Mouse (Mus musculus) midbrain, embryonic 16.5 days (tissue): ENCODE results near the gene Slc12a8. TPM values are rescaled to one million over a fixed set of nuclear protein-coding genes. Genes with fewer than 3 reads are reported as not detected.
"Not testable (repeated sequence)": the region's sequence is repeated elsewhere in the genome, so short reads cannot be mapped to it uniquely, and the experiment has no call there.

Experiments
- ATAC-seq: fragments of 200-750 bp; cut with Nextera tagmentation; 2 replicates; pipeline ENCODE4 v1.8.0; 2017; ENCODE audit warnings: moderate TSS enrichment
- H3K27ac ChIP-seq: fragments of 300-500 bp; sonication (generic); 2 replicates; pipeline ENCODE4 v1.5.1; 2014; ENCODE audit warnings: mild to moderate bottlenecking, low read length, mixed read lengths
- H3K27me3 ChIP-seq: fragments of 300-500 bp; sonication (generic); 2 replicates; pipeline ENCODE4 v1.6.1; 2014; ENCODE audit warnings: low read depth, low read length, mixed read lengths; ENCODE audit not compliant: control insufficient read depth, insufficient read depth
- H3K36me3 ChIP-seq: fragments of 300-500 bp; sonication (generic); 2 replicates; pipeline ENCODE4 v1.6.1; 2014; ENCODE audit warnings: mild to moderate bottlenecking, low read length, moderate library complexity, mixed read lengths; ENCODE audit not compliant: control insufficient read depth, insufficient read depth
- H3K4me1 ChIP-seq: fragments of 300-500 bp; sonication (generic); 2 replicates; pipeline ENCODE4 v1.6.1; 2014; ENCODE audit warnings: mild to moderate bottlenecking, low read length, mixed read lengths; ENCODE audit not compliant: control insufficient read depth, insufficient read depth
- H3K4me2 ChIP-seq: fragments of 300-500 bp; sonication (generic); 2 replicates; pipeline ENCODE4 v1.6.1; 2014; ENCODE audit warnings: mild to moderate bottlenecking, low read length, mixed read lengths
- H3K4me3 ChIP-seq: fragments of 300-500 bp; sonication (generic); 2 replicates; pipeline ENCODE4 v1.5.1; 2014; ENCODE audit warnings: low read depth, mild to moderate bottlenecking, low read length, moderate library complexity, mixed read lengths
- H3K9ac ChIP-seq: fragments of 300-500 bp; sonication (generic); 2 replicates; pipeline ENCODE4 v1.6.1; 2014; ENCODE audit warnings: low read depth, low read length, mixed read lengths
- H3K9me3 ChIP-seq: fragments of 300-500 bp; sonication (generic); replicated peaks from 2 replicates; pipeline ENCODE4 v1.6.1; 2014; ENCODE audit warnings: mild to moderate bottlenecking, low read length, mixed read lengths; ENCODE audit not compliant: control insufficient read depth, poor library complexity, severe bottlenecking
- WGBS: fragments of 180-500 bp; shearing (Covaris S2); extraction: QIAGEN DNeasy Blood & Tissue Kit; methylation state at CpG from one replicate; pipeline ENCODE4 v1.1.7; 2014; 5-methylcytosine and 5-hydroxymethylcytosine counted together
- polyA plus RNA-seq: library from polyadenylated mRNA; unstranded; fragments of >200 nt; fragmentation: Nextera tagmentation; extraction: Ambion mirVana; gene quantifications from 2 replicates; pipeline ENCODE4 v1.2.1, GENCODE M21; 2015

Slc12a8 gene
- polyA plus RNA-seq, 1 experiment from 2014 or later, result 1.1 TPM

- H3K27me3 ChIP-seq, result no peaks in the 10 kb centered on the region
- H3K4me1 ChIP-seq, result no peaks in the 10 kb centered on the region
- H3K27ac ChIP-seq, result no peak overlapping the region
- H3K4me2 ChIP-seq, result no peak overlapping the region
- ATAC-seq, result no peak
- H3K36me3 ChIP-seq, result peaks cover 4% of the 10 kb centered on the region; the same call in 1 of the 2 replicates
- H3K4me3 ChIP-seq, result no peak overlapping the region
- 88% methylated on average over 4 of the region's 4 CpGs for WGBS
- no peaks in the 10 kb centered on the region for H3K9me3 ChIP-seq
- H3K9ac ChIP-seq, result no peak overlapping the region
Observed at GRCm38 (mm10) chr16:33508082-33508481, 9.0 kb upstream of the Slc12a8 start.

GRCm38 (mm10) chr16:33509231-33509630 is 7.9 kb upstream of the Slc12a8 start:
- not testable (repeated sequence) for H3K4me3 ChIP-seq, H3K27me3 ChIP-seq, H3K27ac ChIP-seq, H3K36me3 ChIP-seq, H3K9ac ChIP-seq, H3K9me3 ChIP-seq, H3K4me1 ChIP-seq, H3K4me2 ChIP-seq, ATAC-seq
- WGBS, result 86% methylated on average over 2 of the region's 2 CpGs

- not testable (repeated sequence) for H3K9ac ChIP-seq, H3K4me3 ChIP-seq, H3K36me3 ChIP-seq, H3K27ac ChIP-seq, H3K4me1 ChIP-seq, ATAC-seq, H3K27me3 ChIP-seq, H3K9me3 ChIP-seq, H3K4me2 ChIP-seq
- 94% methylated on average over 4 of the region's 4 CpGs for WGBS
Observed at GRCm38 (mm10) chr16:33510856-33511255, 6.3 kb upstream of the Slc12a8 start.

GRCm38 (mm10) chr16:33512555-33512954 is 4.6 kb upstream of the Slc12a8 start:
- Histone ChIP-seq H3K27me3 (no peaks in the 10 kb centered on the region), H3K27ac (no peak overlapping the region), H3K4me2 (no peak overlapping the region), H3K4me1 (peaks cover 8% of the 10 kb centered on the region; the same call in 1 of the 2 replicates), H3K36me3 (no peaks in the 10 kb centered on the region), H3K4me3 (no peak overlapping the region), H3K9me3 (no peaks in the 10 kb centered on the region), H3K9ac (no peak overlapping the region)
- no peak for ATAC-seq
- 83% methylated on average over 6 of the region's 6 CpGs for WGBS

GRCm38 (mm10) chr16:33517627-33518026 is 499 bp downstream of the Slc12a8 start:
- no peak overlapping the region for H3K9ac ChIP-seq
- ATAC-seq, result no peak
- H3K4me1 ChIP-seq, result peaks cover 8% of the 10 kb centered on the region; the same call in 1 of the 2 replicates
- H3K4me3 ChIP-seq, result 0 out of 2 replicates have a peak overlapping the region, but pooled peaks have one; percentile 30
- no peaks in the 10 kb centered on the region for H3K9me3 ChIP-seq
- H3K36me3 ChIP-seq, result no peaks in the 10 kb centered on the region
- WGBS, result 21% methylated on average over 4 of the region's 4 CpGs
- peak overlapping the region; percentile 58 for H3K4me2 ChIP-seq
- H3K27me3 ChIP-seq, result no peaks in the 10 kb centered on the region
- H3K27ac ChIP-seq, result no peak overlapping the region

- Histone ChIP-seq H3K27me3 (no peaks in the 10 kb centered on the region), H3K9me3 (no peaks in the 10 kb centered on the region), H3K27ac (no peak overlapping the region), H3K4me1 (peaks cover 8% of the 10 kb centered on the region; the same call in 1 of the 2 replicates), H3K36me3 (no peaks in the 10 kb centered on the region), H3K4me3 (no peak overlapping the region), H3K4me2 (no peak overlapping the region), H3K9ac (no peak overlapping the region)
- ATAC-seq, result no peak
- 79% methylated on average over 7 of the region's 7 CpGs for WGBS
Observed at GRCm38 (mm10) chr16:33518236-33518635, 1.1 kb downstream of the Slc12a8 start.

- H3K27me3 ChIP-seq, result no peaks in the 10 kb centered on the region
- no peak for ATAC-seq
- H3K9ac ChIP-seq, result no peak overlapping the region
- WGBS, result 76% methylated on average over 6 of the region's 6 CpGs
- H3K4me1 ChIP-seq, result peaks cover 8% of the 10 kb centered on the region; the same call in 1 of the 2 replicates
- no peak overlapping the region for H3K4me2 ChIP-seq
- no peak overlapping the region for H3K4me3 ChIP-seq
- H3K9me3 ChIP-seq, result no peaks in the 10 kb centered on the region
- no peak overlapping the region for H3K27ac ChIP-seq
- H3K36me3 ChIP-seq, result no peaks in the 10 kb centered on the region
Observed at GRCm38 (mm10) chr16:33519916-33520568, 2.9 kb downstream of the Slc12a8 start.

- Histone ChIP-seq H3K9me3 (no peaks in the 10 kb centered on the region), H3K4me3 (no peak overlapping the region), H3K36me3 (no peaks in the 10 kb centered on the region), H3K4me2 (no peak overlapping the region), H3K9ac (no peak overlapping the region), H3K4me1 (no peaks in the 10 kb centered on the region; the same call in 1 of the 2 replicates), H3K27me3 (no peaks in the 10 kb centered on the region), H3K27ac (no peak overlapping the region)
- no peak for ATAC-seq
- 64% methylated on average over 4 of the region's 4 CpGs for WGBS
Observed at GRCm38 (mm10) chr16:33522516-33522915, 5.4 kb downstream of the Slc12a8 start.

- H3K36me3 ChIP-seq, result no peaks in the 10 kb centered on the region
- H3K4me3 ChIP-seq, result no peak overlapping the region
- no peak overlapping the region for H3K9ac ChIP-seq
- no peak overlapping the region for H3K4me2 ChIP-seq
- H3K9me3 ChIP-seq, result no peaks in the 10 kb centered on the region; the same call in 1 of the 2 replicates
- no peaks in the 10 kb centered on the region for H3K4me1 ChIP-seq
- no peak overlapping the region for H3K27ac ChIP-seq
- H3K27me3 ChIP-seq, result no peaks in the 10 kb centered on the region
- ATAC-seq, result no peak
- 65% methylated on average over 10 of the region's 10 CpGs for WGBS
Observed at GRCm38 (mm10) chr16:33523571-33523970, 6.4 kb downstream of the Slc12a8 start.
